Mouse (Mus musculus): ENCODE measurements around the gene Rasgef1b.
A peak's percentile ranks its signal among the peaks of the same experiment; 100 is the strongest.

Rasgef1b gene

GRCm38 (mm10) chr5:99252203-99253135 lies 476.4 kb downstream of the Rasgef1b start:
- DNase-seq (ENCODE audit: low spot score): peak; percentile 92

- DNase-seq (ENCODE audit: low spot score): no peak
These were observed 477.3 kb downstream of the Rasgef1b start for GRCm38 (mm10) chr5:99251379-99252202.

GRCm38 (mm10) chr5:99250820-99251219 lies 478.0 kb downstream of the Rasgef1b start:
- DNase-seq (ENCODE audit: low spot score): no peak

GRCm38 (mm10) chr5:99248501-99248900 lies 480.4 kb downstream of the Rasgef1b start:
- peak; percentile 77 for DNase-seq (ENCODE audit: low spot score)

GRCm38 (mm10) chr5:99247915-99248314 lies 480.9 kb downstream of the Rasgef1b start:
- no peak for DNase-seq (ENCODE audit: low spot score)

- DNase-seq (ENCODE audit: low spot score): no peak
These were observed 481.4 kb downstream of the Rasgef1b start for GRCm38 (mm10) chr5:99247441-99247840.

GRCm38 (mm10) chr5:99246972-99247371 lies 481.9 kb downstream of the Rasgef1b start:
- no peak for DNase-seq (ENCODE audit: low spot score)

GRCm38 (mm10) chr5:99241988-99242740 lies 486.7 kb downstream of the Rasgef1b start:
- DNase-seq (ENCODE audit: low spot score): no peak

GRCm38 (mm10) chr5:99240501-99240900 lies 488.4 kb downstream of the Rasgef1b start:
- DNase-seq (ENCODE audit: low spot score): no peak

- no peak for DNase-seq (ENCODE audit: low spot score)
These were observed 489.2 kb downstream of the Rasgef1b start for GRCm38 (mm10) chr5:99239677-99240076.

- no peak for DNase-seq (ENCODE audit: low spot score)
These were observed 490.7 kb downstream of the Rasgef1b start for GRCm38 (mm10) chr5:99238150-99238549.

GRCm38 (mm10) chr5:99236888-99237752 lies 491.7 kb downstream of the Rasgef1b start:
- DNase-seq (ENCODE audit: low spot score): no peak

GRCm38 (mm10) chr5:99236431-99236830 lies 492.4 kb downstream of the Rasgef1b start:
- no peak for DNase-seq (ENCODE audit: low spot score)

GRCm38 (mm10) chr5:99234275-99234674 lies 494.6 kb downstream of the Rasgef1b start:
- no peak for DNase-seq (ENCODE audit: low spot score)

- no peak for DNase-seq (ENCODE audit: low spot score)
These were observed 495.7 kb downstream of the Rasgef1b start for GRCm38 (mm10) chr5:99233176-99233575.

- no peak for DNase-seq (ENCODE audit: low spot score)
These were observed 496.5 kb downstream of the Rasgef1b start for GRCm38 (mm10) chr5:99232410-99232809.

GRCm38 (mm10) chr5:99230476-99230875 lies 498.4 kb downstream of the Rasgef1b start:
- no peak for DNase-seq (ENCODE audit: low spot score)

- no peak for DNase-seq (ENCODE audit: low spot score)
These were observed 501.5 kb downstream of the Rasgef1b start for GRCm38 (mm10) chr5:99227361-99227760.

- DNase-seq (ENCODE audit: low spot score): no peak
These were observed 504.3 kb downstream of the Rasgef1b start for GRCm38 (mm10) chr5:99224571-99225011.

GRCm38 (mm10) chr5:99223869-99224498 lies 504.9 kb downstream of the Rasgef1b start:
- no peak for DNase-seq (ENCODE audit: low spot score)
